ENCODE assay signal across 20 mouse cellular contexts in genomic region chr14:47346715-47347114, GRCm38 (mm10). TPM values are rescaled to one million over a fixed set of nuclear protein-coding genes. Genes with fewer than 3 reads are reported as not detected.
DNase-seq lines count a peak whose midpoint lies in the region; ATAC-seq and TF ChIP-seq lines count a peak whose summit lies in the region.
"Had no signal": no experiment of that assay in that cellular context is flagged by ENCODE, and none has a peak within 500 bp of the region (broad histone marks: within the 10 kb centered on the region; RNA-seq: fewer than 3 reads in every experiment).

No protein-coding gene starts in this region.

- H3K27ac ChIP-seq in intestine, embryonic 16.5 days (ENCODE audit: low read length) = no peak overlapping the region
- no peak overlapping the region for H3K27ac ChIP-seq in liver, embryonic 13.5 days
- H3K27ac ChIP-seq in liver, postnatal 0 days (ENCODE audit: low read depth) = no peak overlapping the region
- no peak overlapping the region for H3K27ac ChIP-seq in stomach, embryonic 16.5 days (ENCODE audit: low read length)
- H3K27ac ChIP-seq: embryonic facial prominence, embryonic 10.5 days; forebrain, embryonic 13.5 days; heart, embryonic 13.5 days had no signal

- H3K4me1 ChIP-seq in intestine, embryonic 16.5 days (ENCODE audit: control insufficient read depth, insufficient read depth, low read length) = no peaks in the 10 kb centered on the region
- H3K4me1 ChIP-seq in liver, embryonic 13.5 days (replicated peaks) = peaks cover 7% of the 10 kb centered on the region; the same call in 1 of the 2 replicates
- no peaks in the 10 kb centered on the region for H3K4me1 ChIP-seq in liver, postnatal 0 days (ENCODE audit: insufficient read depth)
- H3K4me1 ChIP-seq in stomach, embryonic 16.5 days (ENCODE audit: control insufficient read depth, insufficient read depth, low read length) = no peaks in the 10 kb centered on the region
- H3K4me1 ChIP-seq: embryonic facial prominence, embryonic 10.5 days; heart, embryonic 13.5 days had no signal

- 88% methylated on average over 1 of the region's 1 CpGs for WGBS in intestine, embryonic 16.5 days
- 78% methylated on average over 1 of the region's 1 CpGs for WGBS in liver, embryonic 13.5 days (ENCODE audit: insufficient replicate concordance)
- 33% methylated on average over 1 of the region's 1 CpGs for WGBS in liver, postnatal 0 days (ENCODE audit: insufficient replicate concordance)
- 81% methylated on average over 1 of the region's 1 CpGs for WGBS in stomach, embryonic 16.5 days

- TF ChIP-seq CTCF in liver, postnatal 0 days (IDR thresholded peaks at IDR 0.05; ENCODE audit: low read depth) = no peak

- DNase-seq in liver, embryonic 13.5 days = no peak
- DNase-seq in liver, postnatal 0 days = no peak
- DNase-seq in cerebellum, postnatal 4 days (ENCODE audit: low spot score in 2 of 2) = no peak
- DNase-seq in kidney, adult 9 months = no peak
- DNase-seq in frontal cortex, postnatal 25 days (ENCODE audit: low spot score in 2 of 2) = no peak
- DNase-seq: adrenal gland, adult 8-10 months; adrenal gland, postnatal 36 days; cerebellum, adult 11 months; cerebellum, adult 9-10 months; cerebellum, postnatal 25 days; forebrain, postnatal 0 days; gastrocnemius, postnatal 36 days; heart, adult 11 months; heart, postnatal 36 days had no signal

- H3K4me3 ChIP-seq in intestine, embryonic 16.5 days (ENCODE audit: low read length) = no peak overlapping the region
- no peak overlapping the region for H3K4me3 ChIP-seq in liver, embryonic 13.5 days (replicated peaks)
- H3K4me3 ChIP-seq in liver, postnatal 0 days (ENCODE audit: low read depth, low read length) = no peak overlapping the region
- no peak overlapping the region for H3K4me3 ChIP-seq in stomach, embryonic 16.5 days (replicated peaks; ENCODE audit: low read length)
- H3K4me3 ChIP-seq: embryonic facial prominence, embryonic 10.5 days; forebrain, embryonic 13.5 days; heart, embryonic 13.5 days had no signal

- H3K4me2 ChIP-seq in intestine, embryonic 16.5 days (ENCODE audit: low read depth, low read length) = no peak overlapping the region
- H3K4me2 ChIP-seq in liver, embryonic 13.5 days = no peak overlapping the region
- no peak overlapping the region for H3K4me2 ChIP-seq in liver, postnatal 0 days (ENCODE audit: low read depth, low read length)
- H3K4me2 ChIP-seq in stomach, embryonic 16.5 days (ENCODE audit: low read depth, low read length) = no peak overlapping the region
- H3K4me2 ChIP-seq: forebrain, embryonic 13.5 days; heart, embryonic 13.5 days had no signal

- no peak for TF ChIP-seq EP300 in liver, postnatal 0 days (IDR thresholded peaks at IDR 0.05; ENCODE audit: low read depth)

- H3K9me3 ChIP-seq in intestine, embryonic 16.5 days (ENCODE audit: control insufficient read depth, low read length) = no peaks in the 10 kb centered on the region
- H3K9me3 ChIP-seq in liver, embryonic 13.5 days (replicated peaks) = no peaks in the 10 kb centered on the region
- H3K9me3 ChIP-seq in liver, postnatal 0 days (ENCODE audit: low read length) = no peaks in the 10 kb centered on the region
- H3K9me3 ChIP-seq in stomach, embryonic 16.5 days (replicated peaks; ENCODE audit: control insufficient read depth, low read length) = no peaks in the 10 kb centered on the region
- H3K9me3 ChIP-seq: embryonic facial prominence, embryonic 10.5 days; forebrain, embryonic 13.5 days; heart, embryonic 13.5 days had no signal

- no peak overlapping the region for H3K9ac ChIP-seq in intestine, embryonic 16.5 days (ENCODE audit: low read depth, low read length)
- H3K9ac ChIP-seq in liver, embryonic 13.5 days = no peak overlapping the region
- no peak overlapping the region for H3K9ac ChIP-seq in liver, postnatal 0 days (replicated peaks)
- no peak overlapping the region for H3K9ac ChIP-seq in stomach, embryonic 16.5 days (ENCODE audit: low read length)
- H3K9ac ChIP-seq: forebrain, embryonic 13.5 days; forebrain, postnatal 0 days; heart, embryonic 13.5 days had no signal

- no peaks in the 10 kb centered on the region for H3K27me3 ChIP-seq in intestine, embryonic 16.5 days (replicated peaks; ENCODE audit: control insufficient read depth, insufficient read depth, low read length)
- no peaks in the 10 kb centered on the region for H3K27me3 ChIP-seq in liver, embryonic 13.5 days
- H3K27me3 ChIP-seq in liver, postnatal 0 days (ENCODE audit: insufficient read depth, low read length) = no peaks in the 10 kb centered on the region
- H3K27me3 ChIP-seq in stomach, embryonic 16.5 days (ENCODE audit: control insufficient read depth, insufficient read depth, low read length) = no peaks in the 10 kb centered on the region
- H3K27me3 ChIP-seq: forebrain, embryonic 13.5 days; heart, embryonic 13.5 days had no signal

- peak; percentile 92 for ATAC-seq in intestine, embryonic 16.5 days
- ATAC-seq in liver, embryonic 13.5 days (ENCODE audit: low read depth) = peak; percentile 71
- ATAC-seq in liver, postnatal 0 days = peak; percentile 80
- peak; percentile 33; the same call in 1 of the 2 replicates for ATAC-seq in stomach, embryonic 16.5 days (ENCODE audit: insufficient read depth, low FRiP score)
- no peak for ATAC-seq in activated CD4-positive, CD25-positive, alpha-beta regulatory T cell, adult 4 months
- ATAC-seq: forebrain, embryonic 13.5 days; forebrain, postnatal 0 days had no signal

- H3K36me3 ChIP-seq in intestine, embryonic 16.5 days (ENCODE audit: control insufficient read depth, insufficient read depth, low read length) = no peaks in the 10 kb centered on the region
- H3K36me3 ChIP-seq in liver, embryonic 13.5 days = no peaks in the 10 kb centered on the region
- H3K36me3 ChIP-seq in liver, postnatal 0 days (replicated peaks; ENCODE audit: insufficient read depth, low read length) = no peaks in the 10 kb centered on the region
- H3K36me3 ChIP-seq in stomach, embryonic 16.5 days (ENCODE audit: control insufficient read depth, insufficient read depth, low read length) = no peaks in the 10 kb centered on the region
- H3K36me3 ChIP-seq: embryonic facial prominence, embryonic 10.5 days; heart, embryonic 13.5 days had no signal

RNA-seq across cellular contexts. Expression of gene Lgals3, which starts 20.8 kb away (rescaled TPM):
- 43.7 and 49.5 TPM in 2 replicates for polyA plus RNA-seq in intestine, embryonic 16.5 days (2015; fragmentation: Nextera tagmentation; extraction: Ambion mirVana)
- 17.6 and 20.3 TPM in 2 replicates for polyA plus RNA-seq in liver, embryonic 13.5 days (2015; fragmentation: Nextera tagmentation; extraction: Ambion mirVana)
- polyA plus RNA-seq in liver, postnatal 0 days (2015; fragmentation: Nextera tagmentation; extraction: Ambion mirVana) = 53.3 and 60.8 TPM in 2 replicates
- polyA plus RNA-seq in stomach, embryonic 16.5 days (2015; fragmentation: Nextera tagmentation; extraction: Ambion mirVana) = 95.3 and 132 TPM in 2 replicates
- polyA plus RNA-seq in activated CD4-positive, CD25-positive, alpha-beta regulatory T cell, adult 4 months (2017; shearing (Covaris generic)) = 10 to 100 TPM; 43.2 to 70.4 TPM

RNA-seq across cellular contexts. Expression of gene Mapk1ip1l, which starts 48.6 kb away (rescaled TPM):
- polyA plus RNA-seq in intestine, embryonic 16.5 days (2015; fragmentation: Nextera tagmentation; extraction: Ambion mirVana) = 57.9 and 59.9 TPM in 2 replicates
- 28.7 and 36.8 TPM in 2 replicates for polyA plus RNA-seq in liver, embryonic 13.5 days (2015; fragmentation: Nextera tagmentation; extraction: Ambion mirVana)
- polyA plus RNA-seq in liver, postnatal 0 days (2015; fragmentation: Nextera tagmentation; extraction: Ambion mirVana) = 15.1 and 16.6 TPM in 2 replicates
- polyA plus RNA-seq in stomach, embryonic 16.5 days (2015; fragmentation: Nextera tagmentation; extraction: Ambion mirVana) = 61.0 and 63.3 TPM in 2 replicates
- 10 to 100 TPM; 50.1 to 56.1 TPM for polyA plus RNA-seq in activated CD4-positive, CD25-positive, alpha-beta regulatory T cell, adult 4 months (2017; shearing (Covaris generic))
